Comparison of ENCODE assay signal across 18 mouse cellular contexts in the genomic region with DNA sequence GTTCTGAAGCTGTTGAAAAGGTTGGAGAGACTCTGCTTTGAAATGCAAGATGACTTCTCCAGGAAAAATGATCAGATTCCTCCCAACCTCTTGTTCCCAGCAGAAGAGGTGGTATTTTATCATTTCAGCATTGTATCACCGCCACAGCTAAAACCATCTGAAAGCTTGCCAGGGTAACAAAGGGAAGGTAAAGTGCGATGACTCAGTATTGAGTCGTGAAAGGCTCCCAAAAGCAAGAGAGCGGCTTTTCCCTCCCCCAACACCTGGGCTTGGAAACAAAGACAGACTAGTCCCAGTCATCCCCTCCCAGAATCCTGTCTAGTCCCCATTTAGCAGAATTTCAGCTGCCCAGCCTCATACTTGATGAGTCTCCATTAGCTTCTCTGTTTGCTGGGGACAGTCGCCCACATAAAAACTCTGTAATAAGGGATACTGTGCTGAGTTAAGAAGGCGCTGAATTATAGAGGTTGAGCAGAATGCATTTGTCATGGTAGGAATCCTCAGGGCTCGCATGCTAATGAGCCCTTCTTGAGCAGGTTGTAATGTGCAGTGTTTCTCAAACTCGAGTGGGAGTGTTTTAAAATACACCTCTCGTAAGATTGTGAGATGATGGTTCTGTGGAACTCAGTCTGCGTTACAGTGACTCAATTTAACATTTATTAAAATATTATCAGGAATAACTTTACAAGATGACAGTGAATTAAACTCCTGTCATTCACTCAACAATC.
DNase-seq lines count a peak whose midpoint lies in the region; ATAC-seq lines count a peak whose summit lies in the region.
"Had no signal": no experiment of that assay in that cellular context is flagged by ENCODE, and none has a peak within 500 bp of the region (broad histone marks: within the 10 kb centered on the region; RNA-seq: fewer than 3 reads in every experiment).

No protein-coding gene starts in this region.

- H3K36me3 ChIP-seq in heart, embryonic 14.5 days (ENCODE audit: control insufficient read depth, insufficient read depth, low read length) = no peaks in the 10 kb centered on the region
- no peaks in the 10 kb centered on the region for H3K36me3 ChIP-seq in liver, embryonic 11.5 days (ENCODE audit: control insufficient read depth, insufficient read depth, low read length)
- no peaks in the 10 kb centered on the region for H3K36me3 ChIP-seq in liver, embryonic 12.5 days
- no peaks in the 10 kb centered on the region for H3K36me3 ChIP-seq in limb, embryonic 10.5 days
- H3K36me3 ChIP-seq: hindbrain, embryonic 15.5 days had no signal

- no peak for DNase-seq in heart, postnatal 36 days
- DNase-seq in liver, embryonic 11.5 days (ENCODE audit: low spot score) = peak; percentile 23
- peak; percentile 48 for DNase-seq in R1 (ENCODE audit: low read depth, low spot score)
- DNase-seq in limb, embryonic 10.5 days (ENCODE audit: low spot score) = peak; percentile 26
- DNase-seq in cerebellum, postnatal 4 days (ENCODE audit: low spot score in 2 of 2) = no peak
- DNase-seq: adrenal gland, adult 8-10 months; embryo, embryonic 11 days; gastrocnemius, postnatal 36 days; left cerebral cortex, postnatal 4 days; lung, postnatal 10 days; thymus, postnatal 4 days had no signal

- no peak overlapping the region for H3K4me3 ChIP-seq in heart, embryonic 14.5 days (ENCODE audit: control insufficient read depth in 1 of 2, insufficient read depth in 1 of 2, low read depth in 1 of 2, low read length in 2 of 2)
- H3K4me3 ChIP-seq in liver, embryonic 11.5 days (ENCODE audit: low read depth, low read length) = no peak overlapping the region
- H3K4me3 ChIP-seq in liver, embryonic 12.5 days = no peak overlapping the region
- peak overlapping the region; percentile 29; the same call in 1 of the 2 replicates for H3K4me3 ChIP-seq in limb, embryonic 10.5 days
- H3K4me3 ChIP-seq: hindbrain, embryonic 15.5 days had no signal

- no peak overlapping the region for H3K27ac ChIP-seq in heart, embryonic 14.5 days (replicated peaks in 1 of 2; ENCODE audit: control insufficient read depth in 1 of 2, insufficient read depth in 1 of 2, low read depth in 2 of 2, low read length in 2 of 2)
- H3K27ac ChIP-seq in liver, embryonic 11.5 days (ENCODE audit: low read depth, low read length) = no peak overlapping the region
- H3K27ac ChIP-seq in liver, embryonic 12.5 days = no peak overlapping the region
- peak overlapping the region; percentile 42; the same call in 1 of the 2 replicates for H3K27ac ChIP-seq in limb, embryonic 10.5 days
- H3K27ac ChIP-seq: hindbrain, embryonic 15.5 days had no signal

- H3K4me1 ChIP-seq in heart, embryonic 14.5 days (ENCODE audit: control insufficient read depth in 2 of 2, insufficient read depth in 2 of 2, low read length in 2 of 2) = peaks cover 0 to 2% of the 10 kb centered on the region in 2 experiments; a peak in 2 of 4 replicates
- H3K4me1 ChIP-seq in liver, embryonic 11.5 days (replicated peaks; ENCODE audit: control insufficient read depth, insufficient read depth, low read length) = no peaks in the 10 kb centered on the region
- H3K4me1 ChIP-seq in liver, embryonic 12.5 days = no peaks in the 10 kb centered on the region
- H3K4me1 ChIP-seq in limb, embryonic 10.5 days = no peaks in the 10 kb centered on the region
- H3K4me1 ChIP-seq: hindbrain, embryonic 15.5 days had no signal

- H3K9ac ChIP-seq in heart, embryonic 14.5 days (ENCODE audit: low read length) = no peak overlapping the region
- no peak overlapping the region for H3K9ac ChIP-seq in liver, embryonic 11.5 days (ENCODE audit: low read depth, low read length)
- no peak overlapping the region for H3K9ac ChIP-seq in liver, embryonic 12.5 days
- H3K9ac ChIP-seq: hindbrain, embryonic 15.5 days had no signal

- WGBS in heart, embryonic 14.5 days = 35% methylated on average over 10 of the region's 10 CpGs
- WGBS in liver, embryonic 11.5 days = 43% methylated on average over 10 of the region's 10 CpGs
- 34% methylated on average over 10 of the region's 10 CpGs for WGBS in liver, embryonic 12.5 days (ENCODE audit: insufficient replicate concordance)
- WGBS in limb, embryonic 10.5 days = 46% methylated on average over 10 of the region's 10 CpGs

- intact Hi-C loops in heart, postnatal 36 days (cut with DNase I) = no loop called here

- H3K4me2 ChIP-seq in heart, embryonic 14.5 days (ENCODE audit: low read length) = peak overlapping the region; percentile 46
- no peak overlapping the region for H3K4me2 ChIP-seq in liver, embryonic 11.5 days
- no peak overlapping the region for H3K4me2 ChIP-seq in liver, embryonic 12.5 days
- H3K4me2 ChIP-seq: hindbrain, embryonic 15.5 days; midbrain, embryonic 11.5 days had no signal

- no peaks in the 10 kb centered on the region for H3K27me3 ChIP-seq in heart, embryonic 14.5 days (ENCODE audit: control insufficient read depth, insufficient read depth, low read length)
- H3K27me3 ChIP-seq in liver, embryonic 11.5 days (replicated peaks; ENCODE audit: control insufficient read depth, insufficient read depth, low read length) = no peaks in the 10 kb centered on the region
- no peaks in the 10 kb centered on the region for H3K27me3 ChIP-seq in liver, embryonic 12.5 days (replicated peaks)
- no peaks in the 10 kb centered on the region for H3K27me3 ChIP-seq in limb, embryonic 10.5 days (ENCODE audit: low read depth, poor library complexity, severe bottlenecking)
- H3K27me3 ChIP-seq: hindbrain, embryonic 15.5 days had no signal

- no peak for ATAC-seq in heart, embryonic 14.5 days (ENCODE audit: insufficient number of reproducible peaks, insufficient read depth, low FRiP score, low read depth)
- ATAC-seq in liver, embryonic 11.5 days (replicated peaks; ENCODE audit: low FRiP score) = no peak
- no peak for ATAC-seq in liver, embryonic 12.5 days
- ATAC-seq in inflammation-experienced regulatory T-cells, adult 6 months = no peak
- ATAC-seq: CD4-positive, CD25-positive, alpha-beta regulatory T cell, adult 4 months; Patski had no signal

- no peaks in the 10 kb centered on the region for H3K9me3 ChIP-seq in heart, embryonic 14.5 days (ENCODE audit: control insufficient read depth, low read length)
- H3K9me3 ChIP-seq in liver, embryonic 11.5 days (ENCODE audit: control insufficient read depth, low read length) = no peaks in the 10 kb centered on the region
- H3K9me3 ChIP-seq in liver, embryonic 12.5 days (replicated peaks) = no peaks in the 10 kb centered on the region
- no peaks in the 10 kb centered on the region for H3K9me3 ChIP-seq in limb, embryonic 10.5 days (replicated peaks)

Comparison
In these comparisons a context has a peak if more than half of its experiments do, and no peak if none do; other contexts are left out.
1. DNase-seq: peak in liver, embryonic 11.5 days (single experiment), R1 (single experiment) and limb, embryonic 10.5 days (single experiment); none in heart, postnatal 36 days (0 of 2) and cerebellum, postnatal 4 days (0 of 2).